In genomic region chr9:121475488-121476452, GRCm38 (mm10) we compare ENCODE assay signal across 20 mouse cellular contexts. TPM values are rescaled to one million over a fixed set of nuclear protein-coding genes. Genes with fewer than 3 reads are reported as not detected.
DNase-seq lines count a peak whose midpoint lies in the region; ATAC-seq and TF ChIP-seq lines count a peak whose summit lies in the region.
"Had no signal": no experiment of that assay in that cellular context is flagged by ENCODE, and none has a peak within 500 bp of the region (broad histone marks: within the 10 kb centered on the region; RNA-seq: fewer than 3 reads in every experiment).

No protein-coding gene starts in this region.

- 0 out of 2 replicates have a peak overlapping the region, but pooled peaks have one; percentile 19 for H3K9ac ChIP-seq in embryonic facial prominence, embryonic 12.5 days
- no peak overlapping the region for H3K9ac ChIP-seq in liver, adult 2 months (ENCODE audit: low read depth, low read length)
- no peak overlapping the region for H3K9ac ChIP-seq in liver, embryonic 11.5 days (ENCODE audit: low read depth, low read length)
- H3K9ac ChIP-seq: embryonic facial prominence, embryonic 13.5 days; hindbrain, embryonic 15.5 days; limb, embryonic 13.5 days; neural tube, embryonic 13.5 days had no signal

- H3K27ac ChIP-seq in embryonic facial prominence, embryonic 12.5 days = no peak overlapping the region
- no peak overlapping the region for H3K27ac ChIP-seq in embryonic facial prominence, embryonic 10.5 days (replicated peaks)
- H3K27ac ChIP-seq in liver, adult 2 months (replicated peaks; ENCODE audit: insufficient read depth, low read depth, low read length) = no peak overlapping the region
- no peak overlapping the region for H3K27ac ChIP-seq in liver, embryonic 11.5 days (ENCODE audit: low read depth, low read length)
- H3K27ac ChIP-seq: embryonic facial prominence, embryonic 13.5 days; heart, embryonic 10.5 days; hindbrain, embryonic 15.5 days; limb, embryonic 13.5 days had no signal

- no peak overlapping the region for H3K4me2 ChIP-seq in embryonic facial prominence, embryonic 12.5 days (replicated peaks)
- H3K4me2 ChIP-seq in liver, embryonic 11.5 days = no peak overlapping the region
- H3K4me2 ChIP-seq: embryonic facial prominence, embryonic 13.5 days; hindbrain, embryonic 15.5 days; limb, embryonic 13.5 days; neural tube, embryonic 13.5 days had no signal

- no peak for DNase-seq in embryonic facial prominence, embryonic 10.5 days (ENCODE audit: low spot score)
- DNase-seq in liver, adult 2 months (ENCODE audit: extremely low read depth, low read depth, low spot score) = peak; percentile 34
- DNase-seq in liver, embryonic 11.5 days (ENCODE audit: low spot score) = no peak
- peak; percentile 41 to 56 for DNase-seq in cerebellum, postnatal 25 days
- no peak for DNase-seq in heart, postnatal 25 days (ENCODE audit: low spot score)
- DNase-seq in spleen, postnatal 10 days (ENCODE audit: low spot score in 2 of 2) = no peak
- DNase-seq: gastrocnemius, postnatal 25 days; kidney, adult 18-20 months; kidney, postnatal 14 days; layer of hippocampus, adult 9-11 months; lung, postnatal 10 days had no signal

- H3K27me3 ChIP-seq in embryonic facial prominence, embryonic 12.5 days = no peaks in the 10 kb centered on the region
- 0 out of 2 replicates have a peak, but pooled peaks cover 3% of the 10 kb centered on the region for H3K27me3 ChIP-seq in embryonic facial prominence, embryonic 10.5 days (replicated peaks; ENCODE audit: low read depth, poor library complexity, severe bottlenecking)
- no peaks in the 10 kb centered on the region for H3K27me3 ChIP-seq in liver, adult 2 months (ENCODE audit: control insufficient read depth, insufficient read depth, low read length)
- no peaks in the 10 kb centered on the region for H3K27me3 ChIP-seq in liver, embryonic 11.5 days (replicated peaks; ENCODE audit: control insufficient read depth, insufficient read depth, low read length)
- H3K27me3 ChIP-seq: hindbrain, embryonic 15.5 days; limb, embryonic 13.5 days; neural tube, embryonic 13.5 days had no signal

- no peak for ATAC-seq in embryonic facial prominence, embryonic 12.5 days (ENCODE audit: insufficient number of reproducible peaks, insufficient read depth, low FRiP score, low TSS enrichment)
- no peak for ATAC-seq in liver, embryonic 11.5 days (replicated peaks; ENCODE audit: low FRiP score)

- no peaks in the 10 kb centered on the region for H3K9me3 ChIP-seq in embryonic facial prominence, embryonic 12.5 days
- H3K9me3 ChIP-seq in embryonic facial prominence, embryonic 10.5 days = no peaks in the 10 kb centered on the region
- H3K9me3 ChIP-seq in liver, embryonic 11.5 days (ENCODE audit: control insufficient read depth, low read length) = no peaks in the 10 kb centered on the region
- H3K9me3 ChIP-seq: embryonic facial prominence, embryonic 13.5 days; heart, embryonic 10.5 days; hindbrain, embryonic 15.5 days; limb, embryonic 13.5 days; neural tube, embryonic 13.5 days had no signal

- H3K4me3 ChIP-seq in embryonic facial prominence, embryonic 12.5 days = no peak overlapping the region
- no peak overlapping the region for H3K4me3 ChIP-seq in embryonic facial prominence, embryonic 10.5 days
- no peak overlapping the region for H3K4me3 ChIP-seq in liver, adult 2 months (ENCODE audit: insufficient read depth, low read depth, low read length)
- no peak overlapping the region for H3K4me3 ChIP-seq in liver, embryonic 11.5 days (ENCODE audit: low read depth, low read length)
- H3K4me3 ChIP-seq: embryonic facial prominence, embryonic 13.5 days; heart, embryonic 10.5 days; hindbrain, embryonic 15.5 days; limb, embryonic 13.5 days; neural tube, embryonic 13.5 days had no signal

- no peak for TF ChIP-seq POLR2A in liver, adult 2 months (IDR thresholded peaks at IDR 0.05; ENCODE audit: extremely low read depth, insufficient read depth, low read length)

- H3K4me1 ChIP-seq in embryonic facial prominence, embryonic 12.5 days = peaks cover 3% of the 10 kb centered on the region; the same call in 1 of the 2 replicates
- H3K4me1 ChIP-seq in embryonic facial prominence, embryonic 10.5 days = peaks cover 21% of the 10 kb centered on the region
- H3K4me1 ChIP-seq in liver, adult 2 months (ENCODE audit: control insufficient read depth, insufficient read depth, low read length) = no peaks in the 10 kb centered on the region
- H3K4me1 ChIP-seq in liver, embryonic 11.5 days (replicated peaks; ENCODE audit: control insufficient read depth, insufficient read depth, low read length) = no peaks in the 10 kb centered on the region

- no peaks in the 10 kb centered on the region for H3K79me2 ChIP-seq in liver, adult 2 months (ENCODE audit: control insufficient read depth, insufficient read depth, low read length)

- intact Hi-C loops in heart, postnatal 25 days (cut with DNase I) = loop anchor here (5.0 kb wide), 1 partner anchor 228 kb away; no protein-coding TSS in a partner anchor

- H3K36me3 ChIP-seq in embryonic facial prominence, embryonic 12.5 days = 0 out of 2 replicates have a peak, but pooled peaks cover 7% of the 10 kb centered on the region
- H3K36me3 ChIP-seq in embryonic facial prominence, embryonic 10.5 days (replicated peaks) = peaks cover 15% of the 10 kb centered on the region; the same call in 1 of the 2 replicates
- H3K36me3 ChIP-seq in liver, adult 2 months (ENCODE audit: control insufficient read depth, insufficient read depth, low read length) = peaks cover 9% of the 10 kb centered on the region; the same call in 1 of the 2 replicates
- no peaks in the 10 kb centered on the region for H3K36me3 ChIP-seq in liver, embryonic 11.5 days (ENCODE audit: control insufficient read depth, insufficient read depth, low read length)

- TF ChIP-seq CTCF in liver, adult 2 months (IDR thresholded peaks at IDR 0.05; ENCODE audit: low read depth, low read length) = no peak

- 81% methylated on average over 16 of the region's 16 CpGs for WGBS in embryonic facial prominence, embryonic 12.5 days
- 81% methylated on average over 16 of the region's 16 CpGs for WGBS in embryonic facial prominence, embryonic 10.5 days
- 58% methylated on average over 16 of the region's 16 CpGs for WGBS in liver, adult 2 months
- 68% methylated on average over 16 of the region's 16 CpGs for WGBS in liver, embryonic 11.5 days

RNA-seq across cellular contexts. Expression of gene Cck, which starts 19.7 kb away (rescaled TPM):
- 1.0 and 1.2 TPM in 2 replicates for polyA plus RNA-seq in embryonic facial prominence, embryonic 12.5 days (2016; fragmentation: Nextera tagmentation; extraction: Ambion mirVana)
- 0.91 and 0.99 TPM in 2 replicates for polyA plus RNA-seq in embryonic facial prominence, embryonic 10.5 days (2016; fragmentation: Nextera tagmentation; extraction: Ambion mirVana)
- not detected in 2 replicates for total RNA-seq in liver, adult 2 months (2014; rRNA removed)
- polyA plus RNA-seq in liver, adult 2 months (2012; rRNA removed) = not detected in 2 replicates
- 2.3 and 3.1 TPM in 2 replicates for polyA plus RNA-seq in liver, embryonic 11.5 days (2014; fragmentation: Nextera tagmentation; extraction: Ambion mirVana)
- total RNA-seq in heart, postnatal 25 days (2021) = not detected
- total RNA-seq: common myeloid progenitor, adult 5-6 weeks; ES-E14; megakaryocyte-erythroid progenitor cell, adult 5-6 weeks had no signal

Comparison
In these comparisons a context has a peak if more than half of its experiments do, and no peak if none do; other contexts are left out.
1. DNase-seq: peak in liver, adult 2 months (single experiment) and cerebellum, postnatal 25 days (2 of 2); none in embryonic facial prominence, embryonic 10.5 days (single experiment), liver, embryonic 11.5 days (single experiment), heart, postnatal 25 days (single experiment) and spleen, postnatal 10 days (0 of 2).